Mouse (Mus musculus) kidney, adult 8-10 months (tissue): ENCODE measurements at regions not wholly inside any gene's neighbourhood (a gene's known extent, or its start where the extent isn't known, plus 50 kb on each side); places are given as distances from the start of the nearest gene placed in this dataset.

Experiments used
- DNase-seq, 2 experiments: peaks; one replicate each; pipeline ENCODE4 v3.0.0; 2022

DNA sequence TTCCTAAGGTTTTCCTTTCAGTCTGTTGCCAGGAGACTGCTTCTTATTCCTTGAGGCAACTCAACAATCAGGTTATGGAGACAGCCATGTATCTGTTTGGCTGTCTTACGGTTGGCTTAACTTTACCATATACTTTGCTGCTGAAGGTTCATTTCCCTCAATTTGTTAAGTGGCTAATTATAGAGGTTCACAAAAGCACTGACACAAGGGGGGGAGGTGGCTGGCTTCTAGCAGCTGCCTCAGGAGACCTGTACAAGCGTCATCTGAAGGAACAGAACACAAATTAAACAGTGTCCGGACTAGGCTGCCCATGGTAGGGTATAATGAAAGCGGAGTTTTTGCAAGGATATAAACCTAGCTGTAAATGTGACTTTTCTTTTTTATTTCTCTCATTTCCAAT lies 305.0 kb upstream of the Rnf219 start:
- no peak for DNase-seq

GRCm38 (mm10) chr14:104824926-104825325 lies 302.5 kb upstream of the Rnf219 start:
- DNase-seq: no peak

- DNase-seq: no peak
Observed at GRCm38 (mm10) chr14:104824224-104824623, 301.8 kb upstream of the Rnf219 start.

DNA sequence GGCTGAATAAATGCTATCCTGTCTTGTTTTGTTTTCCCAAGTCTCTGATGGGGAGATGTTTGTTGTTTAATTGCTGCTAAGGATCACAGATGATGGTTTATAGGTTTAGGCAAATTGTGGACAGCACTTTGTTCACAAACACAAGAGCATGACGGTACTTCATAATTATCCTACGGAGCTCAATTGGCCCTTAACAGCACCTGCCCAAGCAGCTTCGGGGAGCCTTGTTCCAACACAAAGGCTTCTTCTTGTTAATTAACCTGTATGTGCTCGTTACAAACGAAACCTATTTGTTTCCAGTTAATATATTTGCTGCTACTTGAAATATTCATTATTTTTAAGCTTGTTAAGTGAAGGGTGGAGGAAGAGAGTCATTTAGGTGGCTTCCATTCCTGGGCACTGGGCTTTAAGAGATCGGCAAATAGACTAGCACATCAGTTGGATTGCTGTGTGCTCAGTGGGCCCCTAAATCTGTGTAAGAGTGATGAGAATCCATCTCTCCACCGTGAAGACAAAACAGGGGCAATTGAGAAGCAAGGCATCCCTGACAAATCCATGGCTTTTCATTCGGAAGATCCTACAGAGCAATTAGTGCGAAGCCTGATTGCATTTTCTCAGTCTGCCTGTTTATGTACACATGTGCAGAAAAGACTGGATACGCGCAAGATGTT lies 299.6 kb upstream of the Rnf219 start:
- no peak for DNase-seq

DNA sequence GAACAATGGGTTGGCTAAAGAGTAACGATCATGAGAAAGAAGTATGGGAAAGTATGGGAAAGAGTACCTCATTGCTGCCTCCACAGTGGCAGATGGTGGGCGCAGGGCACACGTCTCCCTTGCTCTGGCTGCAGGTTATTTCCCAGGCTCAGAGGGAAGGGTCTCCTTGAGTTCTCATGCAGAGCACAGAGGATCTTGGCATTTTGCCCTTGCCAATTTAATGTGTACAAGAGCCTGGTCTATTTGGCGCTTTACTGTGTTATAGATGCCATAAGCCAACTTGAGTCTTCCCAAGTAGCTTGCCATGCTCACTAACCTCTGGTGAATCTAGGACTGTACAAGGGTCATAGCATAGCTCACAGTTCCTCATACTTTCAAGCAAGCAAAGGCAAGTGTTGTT lies 296.7 kb upstream of the Rnf219 start:
- no peak for DNase-seq

- DNase-seq: peak; percentile 29 to 75
Observed at GRCm38 (mm10) chr14:104813977-104814584, 291.6 kb upstream of the Rnf219 start.

DNA sequence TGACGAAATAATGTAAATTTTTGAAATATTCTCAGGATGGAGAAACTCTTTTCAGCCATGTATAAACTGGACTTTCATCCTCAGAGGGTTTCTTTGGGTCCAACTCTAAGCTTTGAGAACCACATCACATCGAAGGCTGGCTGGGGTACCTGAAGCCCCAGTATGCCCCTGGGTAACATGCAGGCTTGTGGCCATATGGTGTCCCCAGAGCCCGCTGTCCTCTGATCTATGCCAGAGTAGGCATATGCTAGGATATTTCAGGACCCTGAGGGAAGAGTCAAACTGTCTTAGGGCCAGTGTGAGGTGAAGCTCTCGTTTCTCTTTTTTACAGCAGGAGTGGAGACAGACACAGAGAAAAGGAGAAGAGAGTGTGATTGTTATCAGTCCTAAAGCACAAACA lies 289.6 kb upstream of the Rnf219 start:
- DNase-seq: no peak

DNA sequence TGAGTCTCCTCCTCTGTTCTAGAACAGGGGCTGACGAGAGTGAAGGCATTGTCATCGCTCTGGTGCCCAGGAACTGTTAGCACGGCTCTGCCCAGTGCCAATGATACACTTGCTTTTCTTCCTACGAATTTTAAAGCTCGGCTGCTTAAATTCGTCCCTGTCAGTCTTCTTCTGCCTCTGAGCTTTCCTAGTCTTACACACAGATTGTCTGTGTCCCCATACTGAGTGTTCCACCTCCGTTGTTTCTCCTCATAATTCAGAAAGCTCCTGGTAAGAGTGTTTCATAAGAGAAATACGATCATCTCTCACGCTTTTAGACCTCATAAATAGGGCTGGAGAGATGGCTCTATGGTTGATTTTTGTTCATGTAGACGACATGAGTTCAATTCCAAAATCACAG lies 282.9 kb upstream of the Rnf219 start:
- no peak for DNase-seq

- no peak for DNase-seq
Observed at GRCm38 (mm10) chr14:104796348-104796965, 274.0 kb upstream of the Rnf219 start.

DNA sequence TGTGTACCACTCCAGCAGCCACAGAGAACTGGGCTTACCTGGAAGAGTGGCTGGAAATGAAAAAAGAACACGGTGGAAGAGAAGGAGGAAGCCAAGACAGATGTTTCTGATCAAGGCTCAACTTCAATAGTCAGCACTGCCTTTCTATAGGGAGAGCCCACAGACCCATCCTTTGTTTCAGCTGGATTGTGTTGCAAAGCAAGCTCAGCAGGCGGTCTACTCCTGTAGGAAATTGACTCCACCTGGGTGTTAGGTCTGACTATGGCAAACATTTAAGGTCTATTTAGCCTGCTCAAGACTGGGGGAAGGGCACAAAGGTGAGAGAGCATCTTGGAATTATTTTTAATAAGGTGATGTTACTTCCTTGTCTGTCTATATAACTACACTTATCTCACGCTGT lies 266.9 kb upstream of the Rnf219 start:
- no peak for DNase-seq

GRCm38 (mm10) chr14:104785066-104785465 lies 262.6 kb upstream of the Rnf219 start:
- no peak for DNase-seq

GRCm38 (mm10) chr14:104769938-104770337 lies 247.5 kb upstream of the Rnf219 start:
- no peak for DNase-seq

GRCm38 (mm10) chr14:104734213-104734612 lies 211.8 kb upstream of the Rnf219 start:
- no peak for DNase-seq

DNA sequence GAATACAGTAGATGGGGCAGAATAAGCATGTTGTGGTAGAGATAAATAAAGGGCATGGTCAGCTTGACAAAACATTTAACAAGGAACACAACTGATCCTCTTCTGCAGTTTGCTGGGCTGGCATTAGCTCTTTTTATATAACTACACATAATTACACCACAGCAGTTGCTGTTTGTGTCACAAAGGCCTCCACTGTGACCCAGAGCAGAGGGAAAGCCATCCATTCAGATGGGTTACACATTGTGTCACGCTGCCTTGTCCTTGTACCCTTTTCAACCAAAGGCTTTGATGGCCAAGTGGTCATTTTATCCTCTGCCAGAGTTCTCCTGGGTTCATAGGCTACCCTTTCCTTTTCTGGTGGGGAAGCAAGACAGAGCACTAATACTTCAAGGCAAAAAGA lies 209.6 kb upstream of the Rnf219 start:
- no peak for DNase-seq

DNA sequence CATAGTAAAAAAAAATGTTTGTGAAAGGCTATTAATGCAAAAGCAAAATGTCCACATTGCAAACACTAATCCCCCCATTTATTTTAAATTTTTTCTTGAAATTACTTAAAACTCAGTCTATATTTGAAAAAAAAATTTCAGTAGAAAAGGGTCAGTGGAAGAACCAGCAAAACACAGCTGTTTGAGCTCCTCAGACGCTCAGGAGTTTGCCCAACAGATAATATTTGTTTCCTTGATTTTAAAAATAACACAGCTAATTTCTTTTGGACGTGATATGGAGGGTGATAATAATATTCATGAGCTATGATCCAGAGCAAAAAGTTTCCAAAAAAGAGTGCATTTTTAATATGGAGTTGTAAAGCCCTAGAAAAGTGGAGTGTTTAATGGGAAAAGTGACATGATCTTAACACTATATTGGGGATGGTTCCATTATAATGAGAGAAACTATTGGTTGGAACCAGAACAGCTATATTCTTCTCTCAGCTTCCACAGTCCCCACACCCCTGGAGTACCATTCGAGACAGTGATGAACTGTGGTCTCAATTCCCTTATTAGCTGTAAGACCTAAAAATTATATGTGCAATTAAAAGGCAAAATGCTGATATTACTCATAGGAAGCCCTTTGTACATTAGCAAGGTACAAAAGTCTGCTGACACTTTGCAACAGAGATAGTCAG lies 209.0 kb upstream of the Rnf219 start:
- DNase-seq: no peak

GRCm38 (mm10) chr14:104715651-104716050 lies 193.2 kb upstream of the Rnf219 start:
- DNase-seq: peak; percentile 45 to 88

GRCm38 (mm10) chr14:104702283-104702893 lies 179.9 kb upstream of the Rnf219 start:
- DNase-seq: no peak

GRCm38 (mm10) chr14:104698962-104699361 lies 176.5 kb upstream of the Rnf219 start:
- DNase-seq: no peak

GRCm38 (mm10) chr14:104695101-104695500 lies 172.7 kb upstream of the Rnf219 start:
- no peak for DNase-seq

DNA sequence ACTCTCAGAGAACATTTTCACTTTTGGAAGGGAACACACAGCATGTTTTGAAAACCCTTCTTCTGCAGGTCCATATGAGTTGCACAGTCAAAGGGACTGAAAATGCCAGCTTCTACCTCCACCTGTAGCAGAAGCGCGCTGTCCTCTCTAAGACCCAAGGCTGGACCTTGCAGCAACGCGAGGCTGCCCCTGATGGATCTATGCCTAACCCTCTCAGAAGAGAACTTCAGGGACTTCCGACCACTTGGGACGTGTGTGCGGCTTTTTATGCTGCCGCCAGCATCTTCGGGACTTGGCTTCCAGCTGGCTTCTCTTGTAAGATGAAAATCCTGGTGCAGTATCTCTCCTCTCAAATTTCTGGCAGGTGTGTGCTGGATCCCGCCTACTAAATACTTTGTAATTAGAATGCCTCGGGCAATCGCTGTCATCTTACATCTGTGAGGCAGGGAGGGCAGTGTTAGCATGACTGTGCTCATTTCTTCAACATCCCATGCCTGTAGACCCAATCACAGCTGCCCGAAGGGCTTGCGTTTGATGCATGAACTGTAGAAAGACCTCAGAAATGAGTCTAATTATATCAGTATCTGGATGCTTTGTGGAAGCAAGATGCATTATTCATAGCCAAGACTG lies 171.8 kb upstream of the Rnf219 start:
- DNase-seq: no peak

- no peak for DNase-seq
Observed at GRCm38 (mm10) chr14:104692616-104693015, 170.2 kb upstream of the Rnf219 start.

DNA sequence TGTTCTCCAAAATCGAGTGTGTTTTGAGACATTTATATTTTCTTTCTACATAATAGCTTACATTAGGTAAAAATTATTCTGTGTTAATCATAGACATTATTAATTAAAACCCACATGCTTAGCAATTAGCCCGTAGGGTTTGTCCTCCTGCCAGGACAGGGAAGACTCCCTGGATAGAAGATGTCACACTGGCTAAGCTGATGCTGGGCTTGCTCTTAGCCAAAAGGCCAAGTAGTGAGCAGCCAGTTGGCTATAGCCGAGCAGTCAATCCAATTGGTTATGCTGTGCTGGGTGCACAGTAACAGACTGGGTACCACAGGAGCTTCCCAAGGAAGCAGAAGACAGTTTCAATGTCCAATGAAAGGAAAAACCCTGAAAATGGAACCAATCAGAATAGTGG lies 166.0 kb upstream of the Rnf219 start:
- DNase-seq: no peak

- no peak for DNase-seq
Observed at GRCm38 (mm10) chr14:104676810-104677209, 154.4 kb upstream of the Rnf219 start.
